Mouse (Mus musculus) limb, embryonic 13.5 days (tissue): ENCODE data around the gene Gm20388. TPM values are rescaled to one million over a fixed set of nuclear protein-coding genes. Genes with fewer than 3 reads are reported as not detected.

Experiments
- ATAC-seq: fragments of 200-750 bp; cut with Nextera tagmentation; 2 replicates; pipeline ENCODE4 v1.8.0; 2017; ENCODE audit warnings: low read depth, moderate number of reproducible peaks, moderate TSS enrichment; ENCODE audit not compliant: low FRiP score
- H3K27ac ChIP-seq: fragments of 300-500 bp; sonication (generic); 2 replicates; pipeline ENCODE4 v1.5.1; 2015; ENCODE audit warnings: inconsistent platforms, mild to moderate bottlenecking, moderate library complexity
- H3K27me3 ChIP-seq: fragments of 300-500 bp; sonication (generic); 2 replicates; pipeline ENCODE4 v1.6.1; 2015; ENCODE audit warnings: mild to moderate bottlenecking, inconsistent platforms
- H3K36me3 ChIP-seq: fragments of 300-500 bp; sonication (generic); 2 replicates; pipeline ENCODE4 v1.6.1; 2015; ENCODE audit warnings: inconsistent platforms, mild to moderate bottlenecking, moderate library complexity
- H3K4me1 ChIP-seq: fragments of 300-500 bp; sonication (generic); 2 replicates; pipeline ENCODE4 v1.6.1; 2015; ENCODE audit warnings: inconsistent platforms
- H3K4me2 ChIP-seq: fragments of 300-500 bp; sonication (generic); replicated peaks from 2 replicates; pipeline ENCODE4 v1.6.1; 2015; ENCODE audit warnings: inconsistent platforms, mild to moderate bottlenecking, moderate library complexity
- H3K4me3 ChIP-seq: fragments of 300-500 bp; sonication (generic); 2 replicates; pipeline ENCODE4 v1.5.1; 2015; ENCODE audit warnings: moderate library complexity, mild to moderate bottlenecking, inconsistent platforms
- H3K9ac ChIP-seq: fragments of 300-500 bp; sonication (generic); 2 replicates; pipeline ENCODE4 v1.6.1; 2015; ENCODE audit warnings: mild to moderate bottlenecking, inconsistent platforms
- H3K9me3 ChIP-seq: fragments of 300-500 bp; sonication (generic); 2 replicates; pipeline ENCODE4 v1.6.1; 2016; ENCODE audit warnings: inconsistent platforms
- WGBS: fragments of 180-500 bp; shearing (Covaris S2); methylation state at CpG from one replicate; pipeline ENCODE4 v1.1.7; 2015; 5-methylcytosine and 5-hydroxymethylcytosine counted together
- polyA plus RNA-seq: library from polyadenylated mRNA; unstranded; fragments of >200 nt; fragmentation: Nextera tagmentation; extraction: Ambion mirVana; gene quantifications from 2 replicates; pipeline ENCODE4 v1.2.1, GENCODE M21; 2015

Gene Gm20388
- polyA plus RNA-seq, 1 experiment from 2014 or later = 7.1 TPM

- Histone ChIP-seq H3K4me1 (peaks cover 3% of the 10 kb centered on the region), H3K36me3 (no peaks in the 10 kb centered on the region), H3K9me3 (no peaks in the 10 kb centered on the region), H3K4me3 (no peak overlapping the region), H3K27ac (no peak overlapping the region), H3K27me3 (no peaks in the 10 kb centered on the region), H3K4me2 (no peak overlapping the region), H3K9ac (no peak overlapping the region)
- ATAC-seq = no peak
- 73% methylated on average over 4 of the region's 4 CpGs for WGBS
Measured at GRCm38 (mm10) chr8:122605367-122605766, 2694.7 kb downstream of the Gm20388 start.

DNA sequence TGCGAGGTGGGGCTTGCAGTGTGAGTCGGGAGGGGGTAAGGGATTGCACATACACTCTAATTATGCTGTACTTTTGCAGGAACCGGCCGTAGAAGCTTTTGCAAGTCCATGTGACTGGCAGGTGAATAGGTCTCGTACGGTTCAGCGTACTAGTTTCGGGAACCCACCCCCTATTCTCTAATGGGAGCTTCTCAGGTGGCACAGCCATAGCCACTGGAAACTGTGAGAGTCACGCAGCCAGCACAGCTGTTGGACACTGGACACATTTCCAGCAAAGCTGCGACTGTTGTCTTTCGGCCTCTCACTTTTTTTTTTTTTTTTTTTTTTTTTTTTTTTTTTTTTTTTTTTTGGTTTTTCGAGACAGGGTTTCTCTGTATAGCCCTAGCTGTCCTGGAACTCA, 2696.2 kb downstream of the Gm20388 start:
- Histone ChIP-seq H3K9me3 (no peaks in the 10 kb centered on the region), H3K4me3 (no peak overlapping the region), H3K27ac (no peak overlapping the region), H3K27me3 (no peaks in the 10 kb centered on the region), H3K4me2 (no peak overlapping the region), H3K9ac (no peak overlapping the region), H3K4me1 (peaks cover 10% of the 10 kb centered on the region), H3K36me3 (no peaks in the 10 kb centered on the region)
- 81% methylated on average over 11 of the region's 12 CpGs for WGBS
- ATAC-seq = no peak

- H3K9me3 ChIP-seq = no peaks in the 10 kb centered on the region
- no peak for ATAC-seq
- H3K27ac ChIP-seq = no peak overlapping the region
- peak overlapping the region; percentile 76; the same call in 1 of the 2 replicates for H3K4me3 ChIP-seq
- peaks cover 14% of the 10 kb centered on the region for H3K36me3 ChIP-seq
- peaks cover 21% of the 10 kb centered on the region for H3K4me1 ChIP-seq
- H3K9ac ChIP-seq = no peak overlapping the region
- 68% methylated on average over 4 of the region's 4 CpGs for WGBS
- H3K27me3 ChIP-seq = no peaks in the 10 kb centered on the region
- H3K4me2 ChIP-seq = peak overlapping the region; percentile 92
Measured at GRCm38 (mm10) chr8:122610209-122610608, 2699.6 kb downstream of the Gm20388 start.

GRCm38 (mm10) chr8:122610612-122611277, 2700.1 kb downstream of the Gm20388 start:
- Histone ChIP-seq H3K4me1 (peaks cover 25% of the 10 kb centered on the region), H3K9ac (peak overlapping the region; percentile 77), H3K27me3 (no peaks in the 10 kb centered on the region), H3K4me3 (peak overlapping the region; percentile 76), H3K4me2 (peak overlapping the region; percentile 92), H3K36me3 (peaks cover 17% of the 10 kb centered on the region), H3K9me3 (no peaks in the 10 kb centered on the region), H3K27ac (no peak overlapping the region; the same call in 1 of the 2 replicates)
- no peak; the same call in 1 of the 2 replicates for ATAC-seq
- 2% methylated on average over 20 of the region's 20 CpGs for WGBS

GRCm38 (mm10) chr8:122611295-122612133, 2700.9 kb downstream of the Gm20388 start, which contains the start of the genes Galns and Trappc2l:
Galns (minus strand) TSS chr8:122611463.
Trappc2l (plus strand) TSS chr8:122611640.
- WGBS = under 1% methylated on average over 56 of the region's 57 CpGs
- Histone ChIP-seq H3K9ac (peak within 1 kb of the TSS; percentile 81), H3K4me2 (peak within 1 kb of the TSS; percentile 92), H3K9me3 (no peaks in the 10 kb centered on the region), H3K27ac (peak within 1 kb of the TSS; percentile 67), H3K4me3 (peak within 1 kb of the TSS; percentile 76), H3K27me3 (no peaks in the 10 kb centered on the region), H3K36me3 (peaks cover 17% of the 10 kb centered on the region), H3K4me1 (peaks cover 33% of the 10 kb centered on the region)
- peak; percentile 96 for ATAC-seq

DNA sequence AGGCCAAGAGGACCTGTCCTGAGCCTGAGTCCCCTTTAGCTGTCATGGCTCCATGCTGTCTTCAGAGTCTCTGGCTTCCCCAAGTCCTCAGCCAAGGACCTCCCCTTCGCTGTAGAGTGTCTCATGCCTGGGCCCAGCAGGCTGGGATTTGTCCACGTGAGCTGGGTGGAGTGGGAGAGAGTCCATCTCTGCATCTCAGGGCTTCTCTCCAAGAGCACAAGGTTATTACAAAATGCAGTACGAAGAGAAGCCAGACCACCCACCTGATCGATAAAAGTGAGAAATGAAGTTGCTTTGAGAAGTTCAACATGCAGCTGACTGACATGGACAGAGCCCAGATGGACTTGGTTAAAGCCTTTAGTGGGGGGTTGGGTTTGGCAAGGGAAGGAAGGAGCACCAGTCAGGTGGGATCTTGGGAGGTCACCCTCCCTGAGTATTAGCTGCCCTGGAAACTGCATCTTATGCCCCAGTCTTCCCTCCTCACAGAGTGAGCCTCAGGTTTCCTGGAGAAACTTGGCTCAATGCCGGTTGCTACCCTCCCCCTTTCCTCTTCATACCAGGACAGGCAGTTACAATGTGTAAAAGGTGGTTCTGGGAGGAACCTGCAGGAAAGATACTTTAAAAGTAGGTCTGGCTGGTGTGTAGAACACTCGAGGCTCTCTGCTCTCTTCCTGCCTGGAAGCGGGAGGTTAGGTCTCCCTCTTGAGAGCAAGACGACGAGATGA, 2705.7 kb downstream of the Gm20388 start:
- Histone ChIP-seq H3K4me1 (peaks cover 53% of the 10 kb centered on the region), H3K27me3 (no peaks in the 10 kb centered on the region), H3K4me2 (peak overlapping the region; percentile 3; the same call in 1 of the 2 replicates), H3K9me3 (no peaks in the 10 kb centered on the region), H3K4me3 (no peak overlapping the region), H3K9ac (no peak overlapping the region; the same call in 1 of the 2 replicates), H3K27ac (peak overlapping the region; percentile 61), H3K36me3 (peaks cover 17% of the 10 kb centered on the region)
- WGBS = 56% methylated on average over 9 of the region's 9 CpGs
- ATAC-seq = 0 out of 2 replicates have a peak, but pooled peaks have one; percentile 4

GRCm38 (mm10) chr8:122617947-122618546, 2707.4 kb downstream of the Gm20388 start:
- Histone ChIP-seq H3K9me3 (no peaks in the 10 kb centered on the region), H3K4me1 (peaks cover 43% of the 10 kb centered on the region), H3K36me3 (peaks cover 17% of the 10 kb centered on the region), H3K4me3 (no peak overlapping the region), H3K4me2 (no peak overlapping the region), H3K9ac (no peak overlapping the region), H3K27ac (no peak overlapping the region), H3K27me3 (no peaks in the 10 kb centered on the region)
- WGBS = 22% methylated on average over 5 of the region's 7 CpGs
- ATAC-seq = peak; percentile 38; the same call in 1 of the 2 replicates

- no peak overlapping the region for H3K4me2 ChIP-seq
- whole genome bisulfite sequencing = 76% methylated on average over 6 of the region's 6 CpGs
- peaks cover 43% of the 10 kb centered on the region for H3K4me1 ChIP-seq
- H3K27ac ChIP-seq = no peak overlapping the region
- peaks cover 14% of the 10 kb centered on the region for H3K36me3 ChIP-seq
- no peak overlapping the region for H3K9ac ChIP-seq
- no peaks in the 10 kb centered on the region for H3K9me3 ChIP-seq
- H3K27me3 ChIP-seq = no peaks in the 10 kb centered on the region
- no peak for ATAC-seq
- no peak overlapping the region for H3K4me3 ChIP-seq
Measured at GRCm38 (mm10) chr8:122618660-122619378, 2708.2 kb downstream of the Gm20388 start.

DNA sequence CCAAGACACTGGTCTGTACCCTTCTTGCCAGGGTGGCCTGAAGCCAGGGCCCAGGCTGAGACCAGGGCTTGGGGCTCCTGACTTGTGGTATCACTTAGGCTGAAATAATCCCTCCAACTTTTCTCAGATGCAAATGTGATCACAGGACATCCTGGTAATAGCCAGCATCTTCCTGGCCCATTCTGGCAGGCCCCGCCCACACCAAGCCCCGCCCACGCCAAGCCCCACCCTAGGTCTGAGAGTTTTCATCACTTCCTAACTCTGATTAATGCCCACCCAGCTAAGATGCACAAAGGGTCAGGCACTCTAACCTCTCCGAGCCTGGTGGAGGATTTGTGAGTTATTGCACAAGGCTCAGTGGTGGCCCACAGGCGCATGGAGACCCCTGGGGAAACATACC, 2709.8 kb downstream of the Gm20388 start:
- H3K4me3 ChIP-seq = no peak overlapping the region
- ATAC-seq = no peak
- H3K4me2 ChIP-seq = no peak overlapping the region
- H3K4me1 ChIP-seq = peaks cover 41% of the 10 kb centered on the region
- WGBS = 24% methylated on average over 5 of the region's 5 CpGs
- no peaks in the 10 kb centered on the region for H3K9me3 ChIP-seq
- H3K9ac ChIP-seq = no peak overlapping the region
- no peaks in the 10 kb centered on the region for H3K27me3 ChIP-seq
- peaks cover under 1% of the 10 kb centered on the region; the same call in 1 of the 2 replicates for H3K36me3 ChIP-seq
- H3K27ac ChIP-seq = no peak overlapping the region

- no peak within 1 kb of the TSS for H3K4me3 ChIP-seq
- H3K27me3 ChIP-seq = no peaks in the 10 kb centered on the region
- H3K9ac ChIP-seq = no peak within 1 kb of the TSS
- H3K27ac ChIP-seq = no peak within 1 kb of the TSS
- 63% methylated on average over 6 of the region's 6 CpGs for WGBS
- H3K4me2 ChIP-seq = no peak within 1 kb of the TSS
- no peak for ATAC-seq
- H3K4me1 ChIP-seq = peaks cover 23% of the 10 kb centered on the region
- H3K9me3 ChIP-seq = no peaks in the 10 kb centered on the region
- no peaks in the 10 kb centered on the region for H3K36me3 ChIP-seq
Measured at GRCm38 (mm10) chr8:122622727-122623126, 2712.1 kb downstream of the Gm20388 start, which contains the start of gene Pabpn1l. Pabpn1l (minus strand) TSS chr8:122622739.
